Mouse (Mus musculus) heart, embryonic 14.5 days (tissue): ENCODE measurements at regions not wholly inside any gene's neighbourhood (a gene's known extent, or its start where the extent isn't known, plus 50 kb on each side); places are given as distances from the start of the nearest gene placed in this dataset.
"Not testable (repeated sequence)": the region's sequence is repeated elsewhere in the genome, so short reads cannot be mapped to it uniquely, and the experiment has no call there.

Source experiments
- ATAC-seq: fragments of 200-750 bp; cut with Nextera tagmentation; 2 replicates; pipeline ENCODE4 v1.8.0; 2017; ENCODE audit warnings: low read depth, moderate TSS enrichment; ENCODE audit not compliant: insufficient number of reproducible peaks, insufficient read depth, low FRiP score
- H3K27ac ChIP-seq, 2 experiments: fragments of 200-500 bp in 1 of 2; fragments of 300-500 bp in 1 of 2; sonication (generic) in 1 of 2; replicated peaks in 1 of 2; 2 replicates each; pipeline ENCODE4 v1.5.1; 2012 to 2014; ENCODE audit warnings: low read depth in 2 of 2, low read length in 2 of 2, control low read depth in 1 of 2, mild to moderate bottlenecking in 1 of 2, mixed read lengths in 1 of 2; ENCODE audit not compliant: control insufficient read depth in 1 of 2, insufficient read depth in 1 of 2
- H3K27me3 ChIP-seq: fragments of 300-500 bp; sonication (generic); 2 replicates; pipeline ENCODE4 v1.6.1; 2014; ENCODE audit warnings: mild to moderate bottlenecking, low read length, control low read depth; ENCODE audit not compliant: control insufficient read depth, insufficient read depth
- H3K36me3 ChIP-seq: fragments of 300-500 bp; sonication (generic); 2 replicates; pipeline ENCODE4 v1.6.1; 2014; ENCODE audit warnings: mild to moderate bottlenecking, control low read depth, low read length, mixed read lengths; ENCODE audit not compliant: control insufficient read depth, insufficient read depth
- H3K4me1 ChIP-seq, 2 experiments: fragments of 200-500 bp in 1 of 2; fragments of 300-500 bp in 1 of 2; sonication (generic) in 1 of 2; 2 replicates each; pipeline ENCODE4 v1.6.1; 2012 to 2014; ENCODE audit warnings: low read length in 2 of 2, control low read depth in 1 of 2, mixed read lengths in 1 of 2; ENCODE audit not compliant: control insufficient read depth in 2 of 2, insufficient read depth in 2 of 2
- H3K4me2 ChIP-seq: fragments of 300-500 bp; sonication (generic); 2 replicates; pipeline ENCODE4 v1.6.1; 2014; ENCODE audit warnings: mild to moderate bottlenecking, low read length
- H3K4me3 ChIP-seq, 2 experiments: fragments of 200-500 bp in 1 of 2; fragments of 300-500 bp in 1 of 2; sonication (generic) in 1 of 2; 2 replicates each; pipeline ENCODE4 v1.5.1; 2012 to 2014; ENCODE audit warnings: low read length in 2 of 2, mild to moderate bottlenecking in 2 of 2, control low read depth in 1 of 2, low read depth in 1 of 2, moderate library complexity in 1 of 2; ENCODE audit not compliant: control insufficient read depth in 1 of 2, insufficient read depth in 1 of 2
- H3K9ac ChIP-seq: fragments of 300-500 bp; sonication (generic); 2 replicates; pipeline ENCODE4 v1.6.1; 2014; ENCODE audit warnings: mild to moderate bottlenecking, low read length
- H3K9me3 ChIP-seq: fragments of 300-500 bp; sonication (generic); 2 replicates; pipeline ENCODE4 v1.6.1; 2016; ENCODE audit warnings: low read length, control low read depth; ENCODE audit not compliant: control insufficient read depth
- WGBS: fragments of 180-500 bp; shearing (Covaris S2); extraction: QIAGEN DNeasy Blood & Tissue Kit; methylation state at CpG from one replicate; pipeline ENCODE4 v1.1.7; 2014; 5-methylcytosine and 5-hydroxymethylcytosine counted together

- 30% methylated on average over 3 of the region's 3 CpGs for WGBS
- no peak overlapping the region for H3K4me3 ChIP-seq
- no peak for ATAC-seq
- H3K27me3 ChIP-seq = no peaks in the 10 kb centered on the region
- no peaks in the 10 kb centered on the region for H3K9me3 ChIP-seq
- no peaks in the 10 kb centered on the region for H3K36me3 ChIP-seq
- no peaks in the 10 kb centered on the region for H3K4me1 ChIP-seq
- H3K27ac ChIP-seq = no peak overlapping the region
- no peak overlapping the region for H3K9ac ChIP-seq
- H3K4me2 ChIP-seq = no peak overlapping the region
Measured at GRCm38 (mm10) chr5:97800017-97800416, 230.8 kb downstream of the Antxr2 start.

GRCm38 (mm10) chr5:97788175-97788574, 242.7 kb downstream of the Antxr2 start:
- ATAC-seq = no peak
- no peaks in the 10 kb centered on the region for H3K36me3 ChIP-seq
- H3K4me3 ChIP-seq = no peak overlapping the region
- no peak overlapping the region for H3K27ac ChIP-seq
- 88% methylated on average over 9 of the region's 9 CpGs for WGBS
- no peak overlapping the region for H3K4me2 ChIP-seq
- no peak overlapping the region for H3K9ac ChIP-seq
- no peaks in the 10 kb centered on the region for H3K9me3 ChIP-seq
- H3K4me1 ChIP-seq = no peaks in the 10 kb centered on the region
- H3K27me3 ChIP-seq = no peaks in the 10 kb centered on the region

- WGBS = 77% methylated on average over 5 of the region's 5 CpGs
Measured at GRCm38 (mm10) chr5:97787001-97787400, 243.8 kb downstream of the Antxr2 start.

GRCm38 (mm10) chr5:97775100-97775499, 255.7 kb downstream of the Antxr2 start:
- H3K9me3 ChIP-seq, ATAC-seq, H3K9ac ChIP-seq, H3K4me1 ChIP-seq, H3K36me3 ChIP-seq, H3K4me3 ChIP-seq, H3K4me2 ChIP-seq, H3K27me3 ChIP-seq, H3K27ac ChIP-seq: not testable (repeated sequence)
- 88% methylated on average over 3 of the region's 3 CpGs for WGBS

More at GRCm38 (mm10) chr5:97787001-97787400, 243.8 kb downstream of the Antxr2 start:
- Histone ChIP-seq H3K27ac (no peak overlapping the region), H3K9ac (no peak overlapping the region), H3K4me1 (no peaks in the 10 kb centered on the region), H3K4me2 (no peak overlapping the region), H3K4me3 (no peak overlapping the region), H3K27me3 (no peaks in the 10 kb centered on the region), H3K36me3 (no peaks in the 10 kb centered on the region), H3K9me3 (no peaks in the 10 kb centered on the region)
- ATAC-seq = no peak

- WGBS = 73% methylated on average over 4 of the region's 4 CpGs
- H3K36me3 ChIP-seq, H3K4me3 ChIP-seq, H3K9me3 ChIP-seq, H3K4me2 ChIP-seq, H3K27me3 ChIP-seq, H3K4me1 ChIP-seq, H3K9ac ChIP-seq, ATAC-seq, H3K27ac ChIP-seq: not testable (repeated sequence)
Measured at GRCm38 (mm10) chr5:97773451-97773850, 257.4 kb downstream of the Antxr2 start.

- ATAC-seq = no peak
- Histone ChIP-seq H3K27me3 (no peaks in the 10 kb centered on the region), H3K4me1 (no peaks in the 10 kb centered on the region), H3K4me2 (no peak overlapping the region), H3K9me3 (no peaks in the 10 kb centered on the region), H3K9ac (no peak overlapping the region), H3K4me3 (no peak overlapping the region), H3K27ac (no peak overlapping the region), H3K36me3 (no peaks in the 10 kb centered on the region)
- 80% methylated on average over 2 of the region's 2 CpGs for WGBS
Measured at GRCm38 (mm10) chr5:97737339-97737738, 280.5 kb upstream of the Gk2 start.

- no peak overlapping the region for H3K4me3 ChIP-seq
- WGBS = 52% methylated on average over 4 of the region's 4 CpGs
- H3K27me3 ChIP-seq = no peaks in the 10 kb centered on the region
- no peak overlapping the region for H3K27ac ChIP-seq
- H3K4me1 ChIP-seq = no peaks in the 10 kb centered on the region
- H3K9ac ChIP-seq = no peak overlapping the region
- ATAC-seq = no peak
- no peaks in the 10 kb centered on the region for H3K36me3 ChIP-seq
- H3K4me2 ChIP-seq = no peak overlapping the region
- H3K9me3 ChIP-seq = no peaks in the 10 kb centered on the region
Measured at GRCm38 (mm10) chr5:97730920-97731319, 274.1 kb upstream of the Gk2 start.

GRCm38 (mm10) chr5:97719364-97719763, 262.5 kb upstream of the Gk2 start:
- 57% methylated on average over 4 of the region's 4 CpGs for WGBS
- H3K4me3 ChIP-seq, H3K36me3 ChIP-seq, H3K9me3 ChIP-seq, H3K9ac ChIP-seq, H3K27me3 ChIP-seq, H3K4me2 ChIP-seq, ATAC-seq, H3K4me1 ChIP-seq, H3K27ac ChIP-seq: not testable (repeated sequence)
